Mouse (Mus musculus): ENCODE data around the gene Myh9.

DNA sequence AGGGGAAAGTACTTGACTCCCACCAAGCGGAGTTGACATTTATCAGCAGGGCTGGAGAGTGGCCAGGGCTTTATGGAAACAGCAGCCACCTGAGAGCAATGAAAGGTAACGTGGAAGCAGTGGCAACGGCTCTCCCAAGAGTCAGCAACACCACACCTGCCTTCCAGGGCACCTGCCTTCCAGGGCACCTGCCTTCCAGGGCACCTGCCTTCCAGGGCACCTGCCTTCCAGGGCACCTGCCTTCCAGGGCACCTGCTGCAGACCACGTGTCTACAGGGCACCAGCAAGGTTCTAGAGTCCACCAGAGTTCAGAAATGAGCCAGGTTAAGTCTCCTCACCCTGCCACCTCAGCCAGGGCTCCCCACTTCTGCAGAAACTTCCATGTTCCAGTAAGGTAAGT lies 48.9 kb downstream of the Myh9 start:
- TF ChIP-seq CTCF (IDR thresholded peaks at IDR 0.05) (no peak), EP300 (IDR thresholded peaks at IDR 0.05; ENCODE audit: insufficient read depth, low read depth, low read length) (no peak), POLR2A (IDR thresholded peaks at IDR 0.05; ENCODE audit: insufficient read depth, low read depth, low read length) (no peak)
